Mouse (Mus musculus) adrenal gland, adult 10 weeks (tissue): Measurements from ENCODE around the gene Ddb1. TPM values are rescaled to one million over a fixed set of nuclear protein-coding genes. Genes with fewer than 3 reads are reported as not detected.

Experiments
- polyA plus RNA-seq: library from polyadenylated mRNA; stranded (reverse); fragments of 350-450 nt; fragmentation: Illumina TruSeq; extraction: RNeasy Lipid Tissue Mini Kit (QIAGEN cat#74804); gene quantifications from one replicate; pipeline ENCODE4 v1.2.3, GENCODE M21; 2014; ENCODE audit warnings: low read depth, low replicate concordance

Gene Ddb1
- polyA plus RNA-seq = 103 TPM

GRCm38 (mm10) chr19:10605293-10605900 lies at the start of gene Ddb1, which contains the start of gene Tkfc:
Ddb1 (plus strand) TSS chr19:10605327.
Tkfc (minus strand) TSS chr19:10605654.

GRCm38 (mm10) chr19:10555624-10556510 lies 49.3 kb upstream of the Ddb1 start, which contains the start of gene Tmem216:
Tmem216 (minus strand) TSS chr19:10556238.

GRCm38 (mm10) chr19:10576690-10577561 lies 28.2 kb upstream of the Ddb1 start, which contains the start of the genes Cyb561a3 and Tmem138:
Cyb561a3 (plus strand) TSS chr19:10577172.
Tmem138 (minus strand) TSS chr19:10577362.

GRCm38 (mm10) chr19:10634106-10634871 lies 29.2 kb downstream of the Ddb1 start, which contains the start of gene Vwce:
Vwce (plus strand) TSS chr19:10634213.

GRCm38 (mm10) chr19:10677915-10678771 lies 73.0 kb downstream of the Ddb1 start, which contains the start of gene Pga5:
Pga5 (minus strand) TSS chr19:10678071.

Other genes starting within 250 kb of the Ddb1 start
- gene Syt7, start 216.2 kb upstream of the Ddb1 start, polyA plus RNA-seq = 7.2 TPM
- gene Lrrc10b, start 147.9 kb upstream of the Ddb1 start, polyA plus RNA-seq = 0.35 TPM
- not detected for gene Ppp1r32, start 122.4 kb upstream of the Ddb1 start, polyA plus RNA-seq
- gene Cpsf7, start 80.1 kb upstream of the Ddb1 start, polyA plus RNA-seq = 61.8 TPM
- gene Sdhaf2, start 79.2 kb upstream of the Ddb1 start, polyA plus RNA-seq = 105 TPM
- 6.6 TPM for gene Tmem216, start 49.1 kb upstream of the Ddb1 start, polyA plus RNA-seq
- gene Cyb561a3, start 28.2 kb upstream of the Ddb1 start, polyA plus RNA-seq = 3.1 TPM
- 5.6 TPM for gene Tmem138, start 28.0 kb upstream of the Ddb1 start, polyA plus RNA-seq
- 3.4 TPM for gene Tkfc, start 327 bp downstream of the Ddb1 start, polyA plus RNA-seq
- not detected for gene Vwce, start 28.9 kb downstream of the Ddb1 start, polyA plus RNA-seq
- not detected for gene Pga5, start 72.7 kb downstream of the Ddb1 start, polyA plus RNA-seq
- 3.1 TPM for gene Vps37c, start 83.4 kb downstream of the Ddb1 start, polyA plus RNA-seq
- gene Cd5, start 133.7 kb downstream of the Ddb1 start, polyA plus RNA-seq = not detected
- gene Cd6, start 224.7 kb downstream of the Ddb1 start, polyA plus RNA-seq = not detected
- 1.0 TPM for gene Slc15a3, start 234.4 kb downstream of the Ddb1 start, polyA plus RNA-seq